Mouse (Mus musculus) heart, adult 2 months (tissue): ENCODE data around the gene Coq3. TPM values are rescaled to one million over a fixed set of nuclear protein-coding genes. Genes with fewer than 3 reads are reported as not detected.

Source experiments
- DNase-seq, 2 experiments: peaks; one replicate each; pipeline ENCODE4 v3.0.0; 2021
- H3K27ac ChIP-seq: fragments of 200-600 bp; 2 replicates; pipeline ENCODE4 v1.8.1; 2022
- H3K27me3 ChIP-seq: fragments of 200-500 bp; 2 replicates; pipeline ENCODE4 v1.6.1; 2012; ENCODE audit warnings: mild to moderate bottlenecking, low read length, inconsistent platforms, mixed read lengths; ENCODE audit not compliant: control insufficient read depth, insufficient read depth
- H3K36me3 ChIP-seq: fragments of 200-500 bp; 2 replicates; pipeline ENCODE4 v1.6.1; 2012; ENCODE audit warnings: low read length, inconsistent platforms; ENCODE audit not compliant: control insufficient read depth, insufficient read depth
- H3K4me1 ChIP-seq: fragments of 200-500 bp; 2 replicates; pipeline ENCODE4 v1.6.1; 2011; ENCODE audit warnings: low read length; ENCODE audit not compliant: control insufficient read depth, insufficient read depth
- H3K4me3 ChIP-seq: fragments of 200-600 bp; 2 replicates; pipeline ENCODE4 v1.8.1; 2022
- H3K79me2 ChIP-seq: fragments of 200-500 bp; replicated peaks from 2 replicates; pipeline ENCODE4 v1.6.1; 2012; ENCODE audit warnings: mild to moderate bottlenecking, inconsistent platforms, low read length, moderate library complexity, mixed read lengths; ENCODE audit not compliant: control insufficient read depth, insufficient read depth
- H3K9ac ChIP-seq: fragments of 200-500 bp; 2 replicates; pipeline ENCODE4 v1.6.1; 2012; ENCODE audit warnings: low read depth, mild to moderate bottlenecking, control low read depth, inconsistent platforms, low read length, mixed read lengths
- CTCF ChIP-seq: fragments of 200-600 bp; IDR thresholded peaks from 2 replicates; pipeline ENCODE4 v1.8.1; 2022; ENCODE audit warnings: antibody characterized with exemption, mild to moderate bottlenecking, moderate library complexity
- EP300 ChIP-seq: fragments of 200-500 bp; IDR thresholded peaks from 2 replicates; pipeline ENCODE4 v1.6.1; 2011; ENCODE audit warnings: low read depth, low read length, control low read depth; ENCODE audit not compliant: insufficient read depth
- POLR2A ChIP-seq: fragments of 200-500 bp; IDR thresholded peaks from 2 replicates; pipeline ENCODE4 v1.6.1; 2011; ENCODE audit warnings: mild to moderate bottlenecking, low read depth, low read length, control low read depth; ENCODE audit not compliant: insufficient read depth
- WGBS: fragments of 180-500 bp; shearing (Covaris S2); methylation state at CpG from one replicate; pipeline ENCODE4 v1.1.7; 2018; 5-methylcytosine and 5-hydroxymethylcytosine counted together
- intact Hi-C: fragments of 180-260 bp; cut with DNase I; formaldehyde crosslinking; loops from one replicate; pipeline ENCODE4 v1.15.1; 2025
- polyA plus RNA-seq: library from polyadenylated mRNA; depleted of rRNA; stranded (reverse); fragments of >200 nt; gene quantifications from 2 replicates; pipeline ENCODE4 v1.2.3, GENCODE M21; 2012; rRNA removed
- total RNA-seq, 2 experiments: library from RNA; stranded (reverse); gene quantifications; 2 replicates each; pipeline ENCODE4 v1.2.3; 2021

Coq3 gene
- total and polyA plus RNA-seq, 3 experiments, result 14.6 to 36.4 (median 35.6) TPM

GRCm38 (mm10) chr4:21957570-21958321 is 78.3 kb downstream of the Coq3 start:
- H3K9ac ChIP-seq, result no peak overlapping the region
- no peaks in the 10 kb centered on the region for H3K36me3 ChIP-seq
- WGBS, result 60% methylated on average over 7 of the region's 7 CpGs
- DNase-seq, result peak; percentile 6 to 22
- no peaks in the 10 kb centered on the region for H3K4me1 ChIP-seq
- no peak overlapping the region for H3K4me3 ChIP-seq
- TF ChIP-seq CTCF (peak; percentile 60), POLR2A (no peak), EP300 (no peak)
- intact Hi-C loops, result no loop called here
- H3K79me2 ChIP-seq, result no peaks in the 10 kb centered on the region
- H3K27me3 ChIP-seq, result no peaks in the 10 kb centered on the region
- no peak overlapping the region for H3K27ac ChIP-seq

Other genes starting within 250 kb of the Coq3 start
- gene Prdm13, start 193.7 kb upstream of the Coq3 start, total RNA-seq, result not detected
- not detected in 2 replicates for gene Prdm13, start 193.7 kb upstream of the Coq3 start, polyA plus RNA-seq
- 10 to 100 TPM in 1 of 2 experiments, 1 to 10 TPM in 1; 9.3 to 14.1 TPM for gene Ccnc, start 152.0 kb upstream of the Coq3 start, total RNA-seq
- gene Ccnc, start 152.0 kb upstream of the Coq3 start, polyA plus RNA-seq, result 4.0 and 8.1 TPM in 2 replicates
- 10 to 100 TPM; 10.4 to 12.8 TPM for gene Usp45, start 112.5 kb upstream of the Coq3 start, total RNA-seq
- gene Usp45, start 112.5 kb upstream of the Coq3 start, polyA plus RNA-seq, result 1.9 and 4.2 TPM in 2 replicates
- gene Tstd3, start 112.5 kb upstream of the Coq3 start, total RNA-seq, result 10 to 100 TPM; 16.5 to 16.6 TPM
- gene Tstd3, start 112.5 kb upstream of the Coq3 start, polyA plus RNA-seq, result 7.5 and 12.2 TPM in 2 replicates
- gene Pnisr, start 32.1 kb upstream of the Coq3 start, total RNA-seq, result 10 to 100 TPM; 28.9 to 29.1 TPM
- gene Pnisr, start 32.1 kb upstream of the Coq3 start, polyA plus RNA-seq, result 33.3 and 61.6 TPM in 2 replicates
- gene Faxc, start 51.7 kb downstream of the Coq3 start, total RNA-seq, result under 1 TPM; 0.86 to 0.93 TPM
- 0.27 and 0.53 TPM in 2 replicates for gene Faxc, start 51.7 kb downstream of the Coq3 start, polyA plus RNA-seq